Mouse (Mus musculus): Measurements from ENCODE around the gene Hist1h2bg. TPM values are rescaled to one million over a fixed set of nuclear protein-coding genes. Genes with fewer than 3 reads are reported as not detected.

The Hist1h2bg gene
- polyA plus RNA-seq, 1 experiment: 109 TPM

DNA sequence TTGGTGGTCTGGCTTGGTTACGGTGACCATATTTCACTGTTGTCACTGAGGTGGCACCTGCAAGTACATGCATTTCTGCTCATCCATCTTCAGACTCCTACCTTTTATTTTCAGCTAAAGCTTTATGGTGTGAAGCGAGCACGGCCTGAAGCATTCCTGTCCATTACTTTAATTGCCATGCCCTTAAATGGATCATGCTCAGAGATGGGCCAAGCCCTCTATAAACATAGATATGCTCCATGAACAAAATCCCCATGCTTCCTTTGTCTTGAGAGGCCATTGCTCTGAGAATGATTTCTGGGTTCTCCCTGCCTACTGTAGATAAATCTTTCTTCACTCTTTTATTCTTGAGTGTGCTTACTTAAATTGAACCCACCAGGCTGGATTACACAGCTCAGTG, 33.3 kb downstream of the Hist1h2bg start:
- WGBS: 89% methylated on average over 3 of the region's 3 CpGs
- Histone ChIP-seq H3K4me1 (ENCODE audit: control insufficient read depth, insufficient read depth, low read length) (no peaks in the 10 kb centered on the region; the same call in 1 of the 2 replicates), H3K4me3 (replicated peaks; ENCODE audit: control insufficient read depth, low read depth, low read length) (no peak overlapping the region), H3K27ac (ENCODE audit: control insufficient read depth, insufficient read depth, low read depth, low read length, poor library complexity) (no peak overlapping the region)
- TF ChIP-seq POLR2A (IDR thresholded peaks at IDR 0.05; ENCODE audit: borderline replicate concordance, control insufficient read depth, low read depth, low read length) (no peak), CTCF (IDR thresholded peaks at IDR 0.05; ENCODE audit: control insufficient read depth, insufficient read depth, low read length) (no peak)

DNA sequence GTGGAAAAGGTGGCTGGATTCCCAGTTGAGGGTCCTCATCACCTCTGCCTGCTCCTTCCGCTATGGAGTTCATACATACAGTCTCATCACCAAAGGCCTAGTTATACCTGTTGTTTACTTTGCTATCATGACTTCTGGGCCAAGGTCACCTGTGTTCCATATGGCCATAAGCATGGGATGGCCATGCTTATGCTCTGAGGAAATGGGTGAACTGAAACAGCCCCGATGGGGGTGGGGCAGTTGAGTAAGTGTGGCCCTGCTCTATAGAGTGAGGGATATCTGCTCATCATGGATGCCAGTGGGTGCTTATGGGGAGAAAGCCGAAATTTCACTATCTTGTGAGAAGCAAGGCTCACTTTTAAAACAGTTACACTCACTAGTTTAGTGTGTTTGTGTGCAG, 33.9 kb downstream of the Hist1h2bg start:
- H3K4me3 ChIP-seq (replicated peaks; ENCODE audit: control insufficient read depth, low read depth, low read length): no peak overlapping the region
- TF ChIP-seq POLR2A (IDR thresholded peaks at IDR 0.05; ENCODE audit: borderline replicate concordance, control insufficient read depth, low read depth, low read length): no peak
- TF ChIP-seq CTCF (IDR thresholded peaks at IDR 0.05; ENCODE audit: control insufficient read depth, insufficient read depth, low read length): no peak
- WGBS: 89% methylated on average over 3 of the region's 3 CpGs
- no peaks in the 10 kb centered on the region; the same call in 1 of the 2 replicates for H3K4me1 ChIP-seq (ENCODE audit: control insufficient read depth, insufficient read depth, low read length)
- no peak overlapping the region for H3K27ac ChIP-seq (ENCODE audit: control insufficient read depth, insufficient read depth, low read depth, low read length, poor library complexity)

DNA sequence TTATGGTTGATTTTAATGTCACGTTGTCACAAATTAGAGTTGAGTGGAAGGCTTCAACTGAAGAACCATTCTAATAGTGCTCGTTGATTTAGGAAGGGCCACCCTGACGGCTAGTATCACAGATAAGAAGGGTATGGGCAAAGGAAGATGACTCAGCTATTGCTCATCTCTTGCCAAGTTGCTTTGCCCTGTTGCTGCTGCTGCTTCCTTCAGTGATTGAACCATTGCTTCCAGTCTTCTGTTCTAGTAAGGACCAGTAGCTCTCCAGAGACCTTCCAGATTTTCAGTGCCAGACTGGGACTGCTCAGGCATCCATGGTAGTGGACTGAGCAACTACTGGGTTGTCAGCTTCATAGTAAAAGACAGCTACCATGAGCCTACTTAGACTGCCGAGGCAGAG, 38.0 kb downstream of the Hist1h2bg start:
- no peak overlapping the region for H3K4me3 ChIP-seq (replicated peaks; ENCODE audit: control insufficient read depth, low read depth, low read length)
- WGBS: 38% methylated on average over 4 of the region's 4 CpGs
- no peaks in the 10 kb centered on the region; the same call in 1 of the 2 replicates for H3K4me1 ChIP-seq (ENCODE audit: control insufficient read depth, insufficient read depth, low read length)
- TF ChIP-seq POLR2A (IDR thresholded peaks at IDR 0.05; ENCODE audit: borderline replicate concordance, control insufficient read depth, low read depth, low read length) (no peak), CTCF (IDR thresholded peaks at IDR 0.05; ENCODE audit: control insufficient read depth, insufficient read depth, low read length) (no peak)
- H3K27ac ChIP-seq (ENCODE audit: control insufficient read depth, insufficient read depth, low read depth, low read length, poor library complexity): no peak overlapping the region

DNA sequence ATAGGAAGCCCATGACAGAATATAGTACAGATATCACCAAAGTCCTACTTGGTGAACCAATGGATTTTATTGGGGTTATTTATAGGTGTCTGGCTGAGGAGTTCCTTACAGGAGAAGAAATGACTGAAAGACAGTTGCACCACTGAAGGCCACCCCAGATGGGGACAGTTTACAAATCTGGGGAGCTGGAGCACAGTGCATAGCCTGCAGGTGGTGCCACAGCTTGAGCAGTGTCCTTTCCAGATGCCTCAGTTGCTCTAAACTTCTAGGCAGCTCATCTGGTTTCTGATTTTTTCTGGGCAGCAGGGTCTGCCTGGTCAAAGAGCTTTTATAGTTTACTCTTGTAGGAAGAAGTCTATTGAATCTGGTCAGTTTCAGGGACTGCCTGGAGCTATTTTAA, 38.6 kb downstream of the Hist1h2bg start:
- peak overlapping the region; percentile 51; the same call in 1 of the 2 replicates for H3K27ac ChIP-seq (ENCODE audit: control insufficient read depth, insufficient read depth, low read depth, low read length, poor library complexity)
- no peaks in the 10 kb centered on the region; the same call in 1 of the 2 replicates for H3K4me1 ChIP-seq (ENCODE audit: control insufficient read depth, insufficient read depth, low read length)
- TF ChIP-seq CTCF (IDR thresholded peaks at IDR 0.05; ENCODE audit: control insufficient read depth, insufficient read depth, low read length): no peak
- no peak for TF ChIP-seq POLR2A (IDR thresholded peaks at IDR 0.05; ENCODE audit: borderline replicate concordance, control insufficient read depth, low read depth, low read length)

DNA sequence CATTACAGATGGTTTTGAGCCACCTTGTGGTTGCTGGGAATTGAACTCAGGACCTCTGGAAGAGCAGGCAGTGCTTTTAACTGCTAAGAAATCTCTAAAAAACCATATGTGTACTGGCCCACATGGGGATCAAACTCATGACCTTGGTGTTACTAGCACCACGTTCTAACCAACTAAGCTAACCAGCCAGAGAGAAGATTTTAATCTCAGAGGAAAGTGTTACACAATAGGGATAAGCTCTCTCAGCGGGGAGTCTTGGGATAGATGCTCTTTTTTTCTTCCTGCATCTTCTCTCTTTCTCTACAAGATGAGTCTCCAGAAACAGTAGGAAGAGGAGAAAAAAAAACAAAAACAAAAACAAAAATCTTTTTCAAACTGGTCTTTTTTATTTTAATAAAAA, 39.2 kb downstream of the Hist1h2bg start:
- TF ChIP-seq POLR2A (IDR thresholded peaks at IDR 0.05; ENCODE audit: borderline replicate concordance, control insufficient read depth, low read depth, low read length) (no peak), CTCF (IDR thresholded peaks at IDR 0.05; ENCODE audit: control insufficient read depth, insufficient read depth, low read length) (no peak)
- Histone ChIP-seq H3K4me1 (ENCODE audit: control insufficient read depth, insufficient read depth, low read length) (no peaks in the 10 kb centered on the region; the same call in 1 of the 2 replicates), H3K4me3 (replicated peaks; ENCODE audit: control insufficient read depth, low read depth, low read length) (no peak overlapping the region), H3K27ac (ENCODE audit: control insufficient read depth, insufficient read depth, low read depth, low read length, poor library complexity) (no peak overlapping the region)
- WGBS: 48% methylated on average over 2 of the region's 2 CpGs

More for the DNA sequence above, 38.6 kb downstream of the Hist1h2bg start:
- H3K4me3 ChIP-seq (replicated peaks; ENCODE audit: control insufficient read depth, low read depth, low read length): no peak overlapping the region

DNA sequence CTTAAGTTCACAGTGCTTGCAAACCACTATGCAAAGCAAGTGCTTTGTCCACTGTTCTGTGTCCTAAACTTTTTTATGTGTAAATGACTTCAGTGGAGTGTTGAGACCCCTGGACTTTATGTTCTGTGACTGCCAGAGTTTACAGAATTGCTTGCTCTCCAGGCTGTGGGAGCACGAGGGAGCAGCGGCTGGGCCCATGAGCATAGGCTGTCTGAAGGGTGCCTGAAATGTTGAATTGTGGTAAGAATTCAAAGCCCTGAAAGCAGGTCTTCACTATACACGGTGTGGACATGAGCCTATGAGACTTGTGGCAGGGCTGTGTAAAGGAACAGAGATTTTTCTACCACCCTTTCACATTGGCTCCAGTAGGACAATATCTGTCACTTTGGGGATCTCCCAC, 40.4 kb downstream of the Hist1h2bg start:
- TF ChIP-seq POLR2A (IDR thresholded peaks at IDR 0.05; ENCODE audit: borderline replicate concordance, control insufficient read depth, low read depth, low read length) (no peak), CTCF (IDR thresholded peaks at IDR 0.05; ENCODE audit: control insufficient read depth, insufficient read depth, low read length) (no peak)
- WGBS: 92% methylated on average over 3 of the region's 3 CpGs
- H3K27ac ChIP-seq (ENCODE audit: control insufficient read depth, insufficient read depth, low read depth, low read length, poor library complexity): no peak overlapping the region

DNA sequence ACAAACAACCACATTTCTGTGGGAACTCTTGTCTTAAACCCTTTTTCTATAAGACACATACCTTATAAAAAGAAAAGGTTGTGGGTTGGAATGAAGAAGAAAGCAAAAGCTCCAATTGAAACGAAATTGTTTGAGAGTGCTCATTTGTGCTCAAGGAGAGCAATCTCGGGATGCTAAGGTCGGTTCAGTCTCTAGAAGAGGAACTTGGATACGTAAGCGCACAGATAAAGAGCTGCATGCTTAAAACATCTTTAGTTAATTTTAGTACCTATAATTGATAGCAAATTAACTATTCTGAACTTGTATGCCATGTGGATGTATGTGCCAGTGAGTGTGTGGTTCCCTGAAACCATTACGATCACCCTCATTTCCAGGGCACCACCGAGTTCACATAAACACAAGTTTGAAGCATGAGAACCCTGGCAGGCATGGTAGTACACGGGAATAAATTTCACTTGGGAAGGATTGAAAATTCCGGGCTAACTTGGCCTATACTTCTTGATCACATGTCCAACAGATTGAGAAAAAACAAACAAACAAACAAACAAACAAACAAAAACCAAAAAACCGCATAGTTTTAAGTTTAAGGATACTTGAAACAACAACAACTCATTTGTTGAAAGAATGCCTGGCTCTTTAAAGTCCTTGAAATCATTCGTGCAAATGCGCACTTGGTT, 49.0 kb downstream of the Hist1h2bg start:
- Histone ChIP-seq H3K4me1 (ENCODE audit: control insufficient read depth, insufficient read depth, low read length) (peaks cover 1% of the 10 kb centered on the region; the same call in 1 of the 2 replicates), H3K4me3 (replicated peaks; ENCODE audit: control insufficient read depth, low read depth, low read length) (peak overlapping the region; percentile 68), H3K27ac (ENCODE audit: control insufficient read depth, insufficient read depth, low read depth, low read length, poor library complexity) (peak overlapping the region; percentile 98)
- TF ChIP-seq POLR2A (IDR thresholded peaks at IDR 0.05; ENCODE audit: borderline replicate concordance, control insufficient read depth, low read depth, low read length): no peak
- TF ChIP-seq CTCF (IDR thresholded peaks at IDR 0.05; ENCODE audit: control insufficient read depth, insufficient read depth, low read length): no peak
- WGBS: 20% methylated on average over 12 of the region's 12 CpGs

More for the DNA sequence above, 40.4 kb downstream of the Hist1h2bg start:
- H3K4me1 ChIP-seq (ENCODE audit: control insufficient read depth, insufficient read depth, low read length): no peaks in the 10 kb centered on the region; the same call in 1 of the 2 replicates
- H3K4me3 ChIP-seq (replicated peaks; ENCODE audit: control insufficient read depth, low read depth, low read length): no peak overlapping the region

DNA sequence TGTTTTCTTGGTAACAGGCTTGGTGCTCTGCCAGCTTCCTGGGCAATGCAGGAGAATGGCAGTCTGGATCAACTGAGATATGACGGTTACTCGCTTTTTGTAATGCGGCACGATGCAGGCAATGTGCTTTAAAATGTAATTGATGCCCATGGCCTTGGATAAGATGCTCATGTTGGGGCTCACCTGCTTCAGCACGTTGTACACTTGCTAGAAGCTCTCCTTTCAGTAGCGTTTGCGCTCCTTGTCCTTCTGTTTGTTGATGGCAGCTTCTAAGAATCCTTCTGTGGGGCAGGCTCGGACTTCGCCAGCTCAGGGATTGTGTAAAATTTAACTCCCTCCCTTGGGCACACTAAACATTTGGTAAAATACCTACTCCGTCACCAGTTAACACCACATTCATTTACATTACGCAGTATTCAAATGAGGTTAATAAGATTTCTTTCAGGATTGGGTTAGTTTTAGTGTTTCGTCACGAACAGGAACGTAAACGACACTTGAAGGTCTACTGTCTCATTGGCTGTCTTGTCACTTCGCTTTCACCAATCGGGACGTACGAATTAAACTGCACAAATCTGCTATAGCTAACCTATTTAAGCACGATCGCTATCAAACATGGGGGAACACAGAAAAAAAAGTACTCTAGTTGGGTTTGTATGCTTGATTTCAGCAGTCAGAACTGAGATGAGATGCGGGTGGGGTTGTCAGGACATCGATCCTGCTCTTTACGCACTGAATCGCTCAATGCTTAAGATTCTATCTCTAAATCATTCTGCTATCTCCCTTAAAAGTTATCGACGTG, 49.7 kb downstream of the Hist1h2bg start, which contains the start of gene Hist1h2be:
TSS of gene Hist1h2be (minus strand) at position 392 of the 799 bp plus-strand sequence.
- H3K4me3 ChIP-seq (replicated peaks; ENCODE audit: control insufficient read depth, low read depth, low read length): peak within 1 kb of the TSS; percentile 76
- under 1% methylated on average over 27 of the region's 27 CpGs for WGBS
- peaks cover 1% of the 10 kb centered on the region; the same call in 1 of the 2 replicates for H3K4me1 ChIP-seq (ENCODE audit: control insufficient read depth, insufficient read depth, low read length)
- peak within 1 kb of the TSS; percentile 99 for H3K27ac ChIP-seq (ENCODE audit: control insufficient read depth, insufficient read depth, low read depth, low read length, poor library complexity)
- no peak for TF ChIP-seq POLR2A (IDR thresholded peaks at IDR 0.05; ENCODE audit: borderline replicate concordance, control insufficient read depth, low read depth, low read length)

Other genes starting within 250 kb of the Hist1h2bg start
- 4.2 and 6.1 TPM in 2 replicates for gene Zfp322a, start 202.2 kb upstream of the Hist1h2bg start, polyA plus RNA-seq (2011; ENCODE audit: insufficient read depth, insufficient read length, low replicate concordance, missing spikeins)
- gene Abt1, start 147.5 kb upstream of the Hist1h2bg start, polyA plus RNA-seq (2011; ENCODE audit: insufficient read depth, insufficient read length, low replicate concordance, missing spikeins): 8.5 and 10.4 TPM in 2 replicates
- 0.87 and 3.1 TPM in 2 replicates for gene Btn1a1, start 105.5 kb upstream of the Hist1h2bg start, polyA plus RNA-seq (2011; ENCODE audit: insufficient read depth, insufficient read length, low replicate concordance, missing spikeins)
- gene Btn2a2, start 82.5 kb upstream of the Hist1h2bg start, polyA plus RNA-seq (2011; ENCODE audit: insufficient read depth, insufficient read length, low replicate concordance, missing spikeins): 0.47 TPM in 1 of 2 replicates, not detected in the other
- 23.3 and 39.5 TPM in 2 replicates for gene Hist1h4h, start 40.3 kb upstream of the Hist1h2bg start, polyA plus RNA-seq (2011; ENCODE audit: insufficient read depth, insufficient read length, low replicate concordance, missing spikeins)
- 105 and 151 TPM in 2 replicates for gene Hist1h2af, start 37.5 kb upstream of the Hist1h2bg start, polyA plus RNA-seq (2011; ENCODE audit: insufficient read depth, insufficient read length, low replicate concordance, missing spikeins)
- 16.1 and 17.7 TPM in 2 replicates for gene Hist1h3g, start 36.0 kb upstream of the Hist1h2bg start, polyA plus RNA-seq (2011; ENCODE audit: insufficient read depth, insufficient read length, low replicate concordance, missing spikeins)
- 6.8 and 11.4 TPM in 2 replicates for gene Hist1h2bh, start 28.0 kb upstream of the Hist1h2bg start, polyA plus RNA-seq (2011; ENCODE audit: insufficient read depth, insufficient read length, low replicate concordance, missing spikeins)
- gene Hist1h3f, start 27.3 kb upstream of the Hist1h2bg start, polyA plus RNA-seq (2011; ENCODE audit: insufficient read depth, insufficient read length, low replicate concordance, missing spikeins): 3.0 and 6.4 TPM in 2 replicates
- gene Hist1h4f, start 19.7 kb upstream of the Hist1h2bg start, polyA plus RNA-seq (2011; ENCODE audit: insufficient read depth, insufficient read length, low replicate concordance, missing spikeins): 114 and 284 TPM in 2 replicates
- gene Hist1h1d, start 18.1 kb upstream of the Hist1h2bg start, polyA plus RNA-seq (2011; ENCODE audit: insufficient read depth, insufficient read length, low replicate concordance, missing spikeins): 9.7 and 12.7 TPM in 2 replicates
- gene Hist1h3e, start 9.0 kb upstream of the Hist1h2bg start, polyA plus RNA-seq (2011; ENCODE audit: insufficient read depth, insufficient read length, low replicate concordance, missing spikeins): 5.3 and 12.9 TPM in 2 replicates
- gene Hist1h2ae, start 176 bp upstream of the Hist1h2bg start, polyA plus RNA-seq (2011; ENCODE audit: insufficient read depth, insufficient read length, low replicate concordance, missing spikeins): 12.5 and 23.9 TPM in 2 replicates
- gene Hist1h2bf, start 2.8 kb downstream of the Hist1h2bg start, polyA plus RNA-seq (2011; ENCODE audit: insufficient read depth, insufficient read length, low replicate concordance, missing spikeins): 32.4 and 40.5 TPM in 2 replicates
- gene Hist1h2ad, start 3.0 kb downstream of the Hist1h2bg start, polyA plus RNA-seq (2011; ENCODE audit: insufficient read depth, insufficient read length, low replicate concordance, missing spikeins): 2.6 and 4.3 TPM in 2 replicates
- 7.1 and 11.3 TPM in 2 replicates for gene Hist1h3d, start 4.4 kb downstream of the Hist1h2bg start, polyA plus RNA-seq (2011; ENCODE audit: insufficient read depth, insufficient read length, low replicate concordance, missing spikeins)
- gene Hist1h4d, start 10.2 kb downstream of the Hist1h2bg start, polyA plus RNA-seq (2011; ENCODE audit: insufficient read depth, insufficient read length, low replicate concordance, missing spikeins): 50.4 and 64.8 TPM in 2 replicates
- gene Hist1h2be, start 49.7 kb downstream of the Hist1h2bg start, polyA plus RNA-seq (2011; ENCODE audit: insufficient read depth, insufficient read length, low replicate concordance, missing spikeins): 9.2 and 11.8 TPM in 2 replicates
- 27.6 and 54.3 TPM in 2 replicates for gene Hist1h1e, start 51.2 kb downstream of the Hist1h2bg start, polyA plus RNA-seq (2011; ENCODE audit: insufficient read depth, insufficient read length, low replicate concordance, missing spikeins)
- gene Hist1h2ac, start 112.6 kb downstream of the Hist1h2bg start, polyA plus RNA-seq (2011; ENCODE audit: insufficient read depth, insufficient read length, low replicate concordance, missing spikeins): 2.0 and 3.7 TPM in 2 replicates
- gene Hist1h2bc, start 112.8 kb downstream of the Hist1h2bg start, polyA plus RNA-seq (2011; ENCODE audit: insufficient read depth, insufficient read length, low replicate concordance, missing spikeins): 42.9 and 54.0 TPM in 2 replicates
- 3.9 TPM in 1 of 2 replicates, not detected in the other for gene Hist1h1t, start 124.4 kb downstream of the Hist1h2bg start, polyA plus RNA-seq (2011; ENCODE audit: insufficient read depth, insufficient read length, low replicate concordance, missing spikeins)
- 7.1 and 15.1 TPM in 2 replicates for gene Hist1h4c, start 127.1 kb downstream of the Hist1h2bg start, polyA plus RNA-seq (2011; ENCODE audit: insufficient read depth, insufficient read length, low replicate concordance, missing spikeins)
- 4.0 and 4.5 TPM in 2 replicates for gene Hfe, start 139.5 kb downstream of the Hist1h2bg start, polyA plus RNA-seq (2011; ENCODE audit: insufficient read depth, insufficient read length, low replicate concordance, missing spikeins)
- 78.9 and 108 TPM in 2 replicates for gene Hist1h1c, start 167.4 kb downstream of the Hist1h2bg start, polyA plus RNA-seq (2011; ENCODE audit: insufficient read depth, insufficient read length, low replicate concordance, missing spikeins)
- gene Hist1h3c, start 174.2 kb downstream of the Hist1h2bg start, polyA plus RNA-seq (2011; ENCODE audit: insufficient read depth, insufficient read length, low replicate concordance, missing spikeins): 42.2 and 62.6 TPM in 2 replicates
- 65.7 and 136 TPM in 2 replicates for gene Hist1h2bb, start 175.3 kb downstream of the Hist1h2bg start, polyA plus RNA-seq (2011; ENCODE audit: insufficient read depth, insufficient read length, low replicate concordance, missing spikeins)
- 30.3 and 31.4 TPM in 2 replicates for gene Hist1h2ab, start 179.7 kb downstream of the Hist1h2bg start, polyA plus RNA-seq (2011; ENCODE audit: insufficient read depth, insufficient read length, low replicate concordance, missing spikeins)
- 19.6 TPM in 1 of 2 replicates, not detected in the other for gene Hist1h3b, start 180.9 kb downstream of the Hist1h2bg start, polyA plus RNA-seq (2011; ENCODE audit: insufficient read depth, insufficient read length, low replicate concordance, missing spikeins)
- gene Hist1h4b, start 185.6 kb downstream of the Hist1h2bg start, polyA plus RNA-seq (2011; ENCODE audit: insufficient read depth, insufficient read length, low replicate concordance, missing spikeins): 275 and 281 TPM in 2 replicates
- 62.7 and 98.3 TPM in 2 replicates for gene Hist1h4a, start 189.8 kb downstream of the Hist1h2bg start, polyA plus RNA-seq (2011; ENCODE audit: insufficient read depth, insufficient read length, low replicate concordance, missing spikeins)
- gene Hist1h3a, start 191.0 kb downstream of the Hist1h2bg start, polyA plus RNA-seq (2011; ENCODE audit: insufficient read depth, insufficient read length, low replicate concordance, missing spikeins): 11.4 and 30.9 TPM in 2 replicates
- 38.3 and 41.6 TPM in 2 replicates for gene Hist1h1a, start 192.3 kb downstream of the Hist1h2bg start, polyA plus RNA-seq (2011; ENCODE audit: insufficient read depth, insufficient read length, low replicate concordance, missing spikeins)
- gene Trim38, start 198.5 kb downstream of the Hist1h2bg start, polyA plus RNA-seq (2011; ENCODE audit: insufficient read depth, insufficient read length, low replicate concordance, missing spikeins): not detected in 2 replicates
- 1.4 TPM in 1 of 2 replicates, not detected in the other for gene Slc17a2, start 235.6 kb downstream of the Hist1h2bg start, polyA plus RNA-seq (2011; ENCODE audit: insufficient read depth, insufficient read length, low replicate concordance, missing spikeins)